Mouse (Mus musculus) right cerebral cortex, adult 2 months (tissue): ENCODE measurements at regions not wholly inside any gene's neighbourhood (a gene's known extent, or its start where the extent isn't known, plus 50 kb on each side); places are given as distances from the start of the nearest gene placed in this dataset.

Experiments used
- DNase-seq, 2 experiments: peaks; one replicate each; pipeline ENCODE4 v3.0.0; 2021 to 2022; ENCODE audit warnings: low spot score in 2 of 2

- no peak for DNase-seq
Observed at GRCm38 (mm10) chr15:25305801-25306200, 107.8 kb downstream of the Basp1 start.

DNA sequence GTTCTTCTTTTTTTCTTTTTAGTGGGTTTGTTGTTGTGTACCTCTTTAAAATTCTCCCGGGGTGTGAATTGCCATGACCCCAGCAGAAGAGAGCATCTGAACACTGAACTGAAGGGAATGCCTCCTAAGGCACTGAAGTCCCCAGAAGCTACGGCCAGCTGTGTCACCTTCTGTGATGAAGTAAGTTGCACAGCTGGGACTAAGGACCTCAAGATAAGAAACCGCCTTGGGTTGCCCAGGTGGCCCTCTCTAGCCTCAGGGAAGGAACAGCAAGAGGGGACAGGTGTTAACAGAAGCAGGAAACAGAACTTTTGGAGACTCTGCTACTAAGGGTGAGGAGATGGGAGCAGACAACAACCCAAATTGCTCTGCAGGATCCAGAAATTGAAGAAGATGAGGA is 110.2 kb downstream of the Basp1 start:
- DNase-seq, result no peak

- peak in 1 of 2 experiments; percentile 40 for DNase-seq
Observed at GRCm38 (mm10) chr15:25302671-25303294, 110.8 kb downstream of the Basp1 start.

DNA sequence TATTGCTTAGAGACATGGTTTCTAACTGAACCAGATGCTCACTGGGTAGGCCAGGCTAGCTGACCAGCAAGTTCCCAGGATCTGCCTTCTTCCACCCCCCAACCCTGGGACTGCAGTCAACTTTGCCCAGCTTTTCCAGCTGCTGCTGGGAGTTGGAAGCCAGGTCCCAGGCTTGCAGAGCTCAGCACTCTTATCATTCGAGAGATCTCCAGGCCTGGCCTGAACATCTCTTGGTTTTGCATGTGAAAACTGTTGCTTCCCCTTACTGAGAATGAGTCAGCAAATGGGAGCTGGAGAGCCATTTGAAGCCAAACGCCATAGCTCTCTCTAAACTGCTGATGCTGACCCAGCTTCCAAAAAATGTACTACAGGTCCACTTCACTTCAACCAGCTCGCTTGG is 111.8 kb downstream of the Basp1 start:
- DNase-seq, result no peak

DNA sequence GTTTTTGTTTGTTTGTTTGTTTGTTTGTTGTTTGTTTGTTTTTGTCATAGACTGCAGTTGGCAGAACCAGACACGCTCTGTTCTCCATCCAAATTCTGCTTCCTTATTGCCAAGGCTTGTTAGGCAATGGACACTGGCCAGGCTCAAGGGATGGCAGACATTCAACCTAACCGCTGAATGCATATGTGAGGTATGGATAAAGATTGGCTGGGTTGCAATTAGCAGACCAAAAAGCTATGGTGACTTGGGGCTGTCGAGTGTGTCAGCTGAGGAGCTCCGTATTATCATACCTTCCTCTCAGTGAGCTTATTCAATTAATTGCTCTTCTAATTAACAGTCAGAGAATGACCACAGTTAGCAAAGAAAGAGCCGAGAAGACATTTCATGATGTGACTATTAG is 116.3 kb downstream of the Basp1 start:
- no peak for DNase-seq

- DNase-seq, result no peak
Observed at GRCm38 (mm10) chr15:25296714-25297113, 116.8 kb downstream of the Basp1 start.

DNA sequence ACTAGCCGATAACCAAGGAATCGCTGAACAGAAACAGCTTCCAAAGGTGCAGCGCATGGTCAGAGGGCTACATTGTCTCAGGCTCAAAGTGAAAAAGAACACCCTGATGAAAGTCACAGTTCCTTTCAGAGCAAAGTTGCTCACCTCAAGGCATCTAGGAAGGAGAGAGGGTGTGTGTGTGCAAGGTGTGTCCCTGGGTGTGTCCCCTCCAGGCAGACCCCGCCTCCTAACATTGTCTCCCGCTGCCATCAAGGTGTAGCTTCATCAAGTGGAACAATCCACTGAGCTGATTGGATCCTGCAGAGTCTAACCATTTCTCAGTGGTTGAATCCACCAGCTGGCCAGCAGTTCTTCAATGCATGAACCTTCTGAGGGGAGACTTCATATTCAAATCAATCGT is 117.8 kb downstream of the Basp1 start:
- DNase-seq, result no peak

- peak; percentile 27 to 44 for DNase-seq
Observed at GRCm38 (mm10) chr15:25291231-25291691, 122.3 kb downstream of the Basp1 start.

GRCm38 (mm10) chr15:25287850-25288249 is 125.7 kb downstream of the Basp1 start:
- no peak for DNase-seq

- DNase-seq, result no peak
Observed at GRCm38 (mm10) chr15:25284354-25285199, 129.0 kb downstream of the Basp1 start.

DNA sequence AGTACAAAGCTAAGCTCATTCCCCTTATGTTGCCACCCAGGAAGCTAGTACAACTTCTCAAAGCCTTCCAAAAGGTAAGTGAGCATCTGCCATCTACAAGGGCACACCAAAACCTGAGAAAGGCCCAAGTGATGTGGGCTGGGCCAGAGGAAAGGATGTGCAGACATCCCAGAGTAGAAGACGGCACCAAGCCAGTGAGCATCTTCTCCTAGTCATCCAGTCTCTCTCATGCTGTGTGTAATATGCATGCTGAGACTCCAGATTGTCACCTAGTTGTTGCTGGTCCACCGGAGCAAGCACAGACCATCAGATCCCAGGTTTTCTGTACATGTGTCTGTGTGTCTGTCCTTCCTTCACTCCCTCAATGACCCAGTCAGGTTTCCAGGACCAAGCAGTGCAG is 129.9 kb downstream of the Basp1 start:
- DNase-seq, result no peak

DNA sequence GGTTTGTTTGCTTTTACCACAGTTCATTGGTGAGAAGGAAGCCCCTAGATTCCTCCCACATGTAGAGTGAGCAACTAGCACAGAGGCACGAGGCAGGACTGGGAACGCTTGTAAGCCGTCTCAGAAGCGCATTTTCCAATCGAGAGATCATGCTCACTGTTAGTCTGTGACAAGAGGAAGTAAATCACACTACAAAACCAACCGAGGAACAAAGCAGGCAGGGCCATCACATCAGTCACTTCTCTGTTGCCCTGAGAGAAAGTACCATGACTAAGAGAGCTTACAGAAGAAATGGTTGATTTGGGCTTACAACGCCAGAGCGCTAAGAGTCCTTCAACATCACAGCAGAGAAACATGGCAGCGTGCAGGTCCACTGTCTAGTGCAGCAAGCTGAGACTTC is 131.2 kb downstream of the Basp1 start:
- DNase-seq, result no peak

DNA sequence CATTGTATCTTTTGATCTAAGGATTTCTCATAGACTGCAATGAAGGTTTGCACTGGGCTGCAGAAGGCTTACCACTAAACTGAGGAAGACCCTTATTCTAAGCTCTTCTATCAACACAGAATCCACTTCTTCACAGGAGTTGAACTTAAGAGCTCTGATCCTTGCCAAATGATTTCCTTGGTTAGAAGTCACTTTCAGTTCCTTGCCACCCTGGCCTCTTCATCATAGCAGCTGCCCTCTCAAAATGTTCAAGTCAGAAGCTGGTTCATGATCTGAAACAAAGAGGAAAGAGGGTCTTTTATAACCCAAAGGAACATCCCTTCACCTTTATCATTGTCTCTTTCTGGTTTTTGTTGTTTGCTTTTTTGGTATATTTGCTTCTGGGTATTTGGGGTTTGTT is 131.6 kb downstream of the Basp1 start:
- no peak for DNase-seq

- DNase-seq, result no peak
Observed at GRCm38 (mm10) chr15:25278317-25279156, 135.0 kb downstream of the Basp1 start.

DNA sequence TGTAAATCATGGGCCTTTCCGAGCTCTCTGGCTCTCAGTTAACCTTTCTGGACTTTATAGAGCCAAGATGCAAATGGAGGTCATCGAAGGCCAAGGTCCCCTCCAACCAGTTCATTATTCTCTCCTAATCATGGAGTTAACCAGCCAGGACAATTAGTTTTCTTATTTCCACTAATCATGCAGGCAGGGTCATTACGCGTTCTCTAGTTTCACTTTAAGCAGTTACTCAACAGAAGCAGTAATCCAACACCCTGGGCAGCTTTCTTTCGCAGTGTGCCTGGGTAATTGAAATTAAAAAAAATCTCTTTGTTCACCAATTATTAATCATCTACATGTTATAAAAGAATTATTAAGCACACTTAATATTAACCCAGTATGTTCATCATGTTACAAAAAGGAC is 137.3 kb downstream of the Basp1 start:
- DNase-seq, result no peak

DNA sequence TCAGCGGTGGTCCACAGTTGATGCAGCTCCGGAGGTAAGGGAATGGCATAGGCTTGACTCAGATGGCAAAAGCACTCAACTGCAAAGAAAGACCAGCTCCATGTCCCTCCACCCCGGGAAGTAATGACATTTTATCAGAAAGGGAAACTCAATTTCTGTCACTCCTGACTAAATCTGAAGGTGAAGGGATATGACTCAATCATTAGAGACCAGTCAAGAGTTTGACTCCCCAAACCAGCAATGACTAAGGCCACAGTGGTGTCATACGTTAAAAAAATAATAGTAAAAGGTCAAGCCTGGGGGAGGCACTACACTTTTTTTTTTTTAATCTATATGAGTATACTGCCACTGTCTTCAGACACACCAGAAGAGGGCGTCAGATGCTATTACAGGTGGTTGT is 141.7 kb downstream of the Basp1 start:
- DNase-seq, result no peak

DNA sequence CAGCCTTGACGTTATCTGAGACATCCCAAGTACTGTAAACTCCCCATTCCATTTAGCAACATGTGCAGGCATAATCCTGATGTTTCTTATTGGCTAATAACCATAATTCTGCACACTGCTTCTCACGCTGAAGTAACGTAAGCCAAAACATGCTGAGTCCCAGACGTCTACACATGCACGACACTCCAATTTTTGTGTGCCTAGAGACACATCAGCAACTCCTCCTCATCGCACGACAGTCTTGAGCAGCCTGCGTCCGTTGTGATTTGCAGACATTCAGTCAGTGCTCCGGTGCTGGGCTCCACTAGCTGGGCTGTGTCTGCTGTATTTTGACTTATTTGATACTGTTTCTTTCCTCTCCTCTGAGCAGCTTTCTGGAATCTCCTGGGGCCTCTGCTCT is 143.2 kb downstream of the Basp1 start:
- no peak for DNase-seq

DNA sequence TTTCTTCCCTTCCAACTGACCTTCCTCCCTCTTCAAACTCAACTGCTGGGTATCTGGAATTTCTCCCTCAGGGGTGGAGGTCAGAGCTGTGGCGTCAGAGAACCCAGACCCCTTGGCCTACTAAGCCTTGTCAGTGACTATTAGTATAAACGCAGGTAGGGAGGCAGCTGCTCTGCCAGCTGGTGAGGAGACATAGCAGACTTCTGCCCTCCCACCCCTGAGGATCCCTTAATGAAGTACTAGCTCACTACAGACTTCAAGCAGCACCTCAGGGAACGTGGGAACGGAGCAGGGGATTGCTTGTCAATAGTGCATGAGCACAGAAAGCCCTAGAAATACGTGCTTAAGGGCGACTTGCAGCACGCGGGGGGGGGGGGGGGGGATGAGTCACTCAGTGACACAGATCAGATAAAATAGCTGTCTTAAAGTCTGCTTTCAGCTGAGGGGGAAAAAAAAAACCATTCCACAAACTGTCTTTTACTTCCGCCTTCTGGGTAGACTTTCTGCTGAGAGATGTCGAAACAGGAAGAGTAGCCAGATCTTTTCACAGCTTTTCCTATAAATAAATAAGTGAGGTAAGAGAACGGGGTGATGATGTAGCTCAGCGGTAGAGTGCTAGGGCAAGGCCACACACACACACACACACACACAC is 144.1 kb downstream of the Basp1 start:
- peak in 1 of 2 experiments; percentile 31 for DNase-seq

- no peak for DNase-seq
Observed at GRCm38 (mm10) chr15:25268436-25268835, 145.1 kb downstream of the Basp1 start.

DNA sequence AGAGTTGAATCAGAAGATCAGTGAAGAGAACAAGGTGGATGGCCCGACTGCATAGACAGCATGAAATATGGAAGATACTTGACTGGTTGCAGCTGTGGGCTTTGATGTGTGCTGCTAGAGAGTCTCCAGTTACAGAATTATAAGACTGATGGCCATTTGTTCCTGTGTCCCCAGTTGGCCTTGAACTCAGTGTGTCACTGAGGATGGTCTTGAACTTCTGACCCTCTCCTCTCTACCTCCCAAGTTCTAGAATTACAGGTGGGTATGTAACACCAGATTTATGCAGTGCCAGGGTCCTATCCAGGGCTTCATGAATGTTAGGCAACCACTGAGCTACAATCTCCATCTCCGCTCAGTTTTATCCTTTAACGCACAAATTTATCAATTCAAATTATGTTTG is 146.1 kb downstream of the Basp1 start:
- no peak for DNase-seq

GRCm38 (mm10) chr15:25252648-25253567 is 160.7 kb downstream of the Basp1 start:
- DNase-seq, result no peak
